Mouse (Mus musculus): Measurements from ENCODE around the gene Fkbpl. TPM values are rescaled to one million over a fixed set of nuclear protein-coding genes. Genes with fewer than 3 reads are reported as not detected.

The Fkbpl gene
- polyA plus RNA-seq, 1 experiment from 2014 or later: 8.8 TPM

DNA sequence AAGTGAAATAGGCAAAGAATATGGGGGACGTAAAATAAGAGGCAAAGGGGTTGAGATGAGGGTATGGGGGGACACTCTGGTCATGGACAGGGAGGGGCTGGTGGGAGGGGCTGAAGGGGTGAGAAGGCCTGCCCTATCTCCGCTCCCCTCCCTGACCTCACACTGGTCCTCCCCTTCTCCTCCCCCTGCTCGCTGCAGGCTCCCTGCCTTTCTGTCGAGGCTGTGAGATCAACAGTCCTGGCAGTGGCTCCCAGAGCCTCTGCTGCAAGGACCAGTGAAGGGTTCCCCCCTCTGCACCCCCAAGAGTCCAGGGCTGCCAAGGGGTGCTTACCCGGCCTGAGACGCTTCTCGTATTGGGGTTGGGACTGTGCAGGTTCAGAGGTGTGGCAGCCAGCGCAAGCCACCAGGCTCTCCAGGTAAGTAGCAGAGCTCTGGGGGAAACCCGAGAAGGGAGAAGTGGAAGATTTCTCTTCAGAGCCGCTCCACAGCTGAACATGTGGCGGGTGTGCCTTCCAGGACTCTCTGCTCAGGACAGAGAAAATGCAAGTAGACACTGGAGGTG lies 15.8 kb downstream of the Fkbpl start:
- Histone ChIP-seq H3K9ac (ENCODE audit: low read depth, low read length) (no peak overlapping the region), H3K4me3 (ENCODE audit: low read depth, low read length) (peak overlapping the region; percentile 18), H3K27ac (ENCODE audit: low read depth, low read length) (no peak overlapping the region), H3K4me2 (replicated peaks; ENCODE audit: low read depth) (peak overlapping the region; percentile 50), H3K9me3 (ENCODE audit: control insufficient read depth) (no peaks in the 10 kb centered on the region), H3K36me3 (ENCODE audit: control insufficient read depth, insufficient read depth) (no peaks in the 10 kb centered on the region), H3K27me3 (replicated peaks; ENCODE audit: control insufficient read depth, insufficient read depth, low read length) (peaks cover 7% of the 10 kb centered on the region; the same call in 1 of the 2 replicates), H3K4me1 (replicated peaks; ENCODE audit: control insufficient read depth, insufficient read depth, low read length) (peaks cover 12% of the 10 kb centered on the region)
- WGBS: 29% methylated on average over 10 of the region's 11 CpGs
- TF ChIP-seq CTCF (IDR thresholded peaks at IDR 0.05; ENCODE audit: low read depth): no peak
- no peak for ATAC-seq

DNA sequence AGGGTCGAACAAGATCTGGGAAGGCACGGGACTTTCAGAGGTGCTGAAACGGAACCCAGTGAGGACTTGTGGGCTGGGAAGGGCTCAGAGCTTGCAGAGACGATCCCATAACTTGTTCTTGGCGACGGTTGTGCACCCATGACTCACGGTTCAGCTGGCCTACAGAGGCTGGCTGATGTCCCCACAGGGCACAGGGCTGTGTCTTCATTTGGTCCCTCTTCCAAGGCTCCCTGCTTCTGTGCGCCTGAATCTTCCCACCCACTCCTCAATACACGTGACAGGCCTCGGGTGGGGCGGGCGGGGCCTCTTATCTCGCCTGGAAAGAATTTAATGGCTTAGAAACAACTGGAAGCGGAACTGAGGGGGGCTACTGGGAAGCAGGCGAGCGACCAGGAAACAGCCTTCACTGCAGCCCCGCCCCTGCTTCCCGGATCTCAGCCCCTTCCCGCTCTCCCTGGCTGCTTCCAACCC lies 16.6 kb downstream of the Fkbpl start:
- H3K9me3 ChIP-seq (ENCODE audit: control insufficient read depth): no peaks in the 10 kb centered on the region
- H3K4me3 ChIP-seq (ENCODE audit: low read depth, low read length): peak overlapping the region; percentile 18
- TF ChIP-seq CTCF (IDR thresholded peaks at IDR 0.05; ENCODE audit: low read depth): no peak
- H3K9ac ChIP-seq (ENCODE audit: low read depth, low read length): peak overlapping the region; percentile 23
- 4% methylated on average over 19 of the region's 19 CpGs for WGBS
- H3K4me1 ChIP-seq (replicated peaks; ENCODE audit: control insufficient read depth, insufficient read depth, low read length): peaks cover 9% of the 10 kb centered on the region
- H3K27ac ChIP-seq (ENCODE audit: low read depth, low read length): peak overlapping the region; percentile 8; the same call in 1 of the 2 replicates
- H3K4me2 ChIP-seq (replicated peaks; ENCODE audit: low read depth): peak overlapping the region; percentile 50
- no peaks in the 10 kb centered on the region for H3K36me3 ChIP-seq (ENCODE audit: control insufficient read depth, insufficient read depth)
- ATAC-seq: no peak
- H3K27me3 ChIP-seq (replicated peaks; ENCODE audit: control insufficient read depth, insufficient read depth, low read length): peaks cover 7% of the 10 kb centered on the region; the same call in 1 of the 2 replicates

DNA sequence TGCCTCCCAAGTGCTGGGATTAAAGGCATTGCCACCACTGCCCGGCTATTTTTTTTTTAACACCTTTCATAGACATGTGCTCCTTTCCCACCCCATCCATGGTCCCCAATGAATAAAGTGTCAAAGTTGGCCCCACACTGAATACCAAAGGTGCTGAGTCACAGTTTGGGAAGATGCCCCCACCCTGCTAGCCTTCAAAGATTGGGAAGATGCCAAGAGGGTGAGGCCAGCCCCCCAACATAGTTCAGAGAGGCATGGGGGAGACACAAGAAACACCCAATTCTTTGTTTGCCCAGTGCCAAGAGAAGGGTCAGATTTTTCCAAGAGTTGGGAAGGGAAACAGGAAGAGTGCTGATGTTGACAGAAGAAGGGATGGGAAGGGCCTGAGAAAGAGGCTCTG lies 17.9 kb downstream of the Fkbpl start:
- ATAC-seq: no peak
- H3K4me1 ChIP-seq (replicated peaks; ENCODE audit: control insufficient read depth, insufficient read depth, low read length): peaks cover 5% of the 10 kb centered on the region
- no peaks in the 10 kb centered on the region for H3K9me3 ChIP-seq (ENCODE audit: control insufficient read depth)
- no peak overlapping the region for H3K4me3 ChIP-seq (ENCODE audit: low read depth, low read length)
- no peak overlapping the region for H3K9ac ChIP-seq (ENCODE audit: low read depth, low read length)
- H3K27me3 ChIP-seq (replicated peaks; ENCODE audit: control insufficient read depth, insufficient read depth, low read length): peaks cover 7% of the 10 kb centered on the region; the same call in 1 of the 2 replicates
- TF ChIP-seq CTCF (IDR thresholded peaks at IDR 0.05; ENCODE audit: low read depth): no peak
- 93% methylated on average over 1 of the region's 1 CpGs for WGBS
- no peak overlapping the region for H3K27ac ChIP-seq (ENCODE audit: low read depth, low read length)
- no peak overlapping the region for H3K4me2 ChIP-seq (replicated peaks; ENCODE audit: low read depth)
- no peaks in the 10 kb centered on the region for H3K36me3 ChIP-seq (ENCODE audit: control insufficient read depth, insufficient read depth)

DNA sequence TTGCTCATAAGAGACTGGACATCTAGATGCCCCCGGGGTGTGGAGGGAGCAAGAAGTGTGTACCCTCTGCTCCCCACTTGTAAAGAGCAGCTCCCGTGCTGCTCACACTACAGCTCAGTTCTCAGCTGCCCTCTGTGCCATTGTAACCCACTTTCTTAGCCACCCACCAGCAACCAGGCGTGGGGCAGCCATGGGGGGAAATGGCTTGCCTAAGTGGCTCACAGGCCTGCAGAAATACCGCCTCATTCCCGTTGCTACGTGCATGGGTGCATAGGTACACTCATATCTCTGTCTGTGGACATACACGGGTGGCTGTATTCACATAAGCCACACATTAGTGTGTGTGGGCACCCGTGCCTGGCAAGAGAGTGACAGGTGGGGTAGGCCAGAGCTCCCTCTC lies 18.4 kb downstream of the Fkbpl start:
- Histone ChIP-seq H3K9me3 (ENCODE audit: control insufficient read depth) (no peaks in the 10 kb centered on the region), H3K36me3 (ENCODE audit: control insufficient read depth, insufficient read depth) (no peaks in the 10 kb centered on the region), H3K4me1 (replicated peaks; ENCODE audit: control insufficient read depth, insufficient read depth, low read length) (peaks cover 5% of the 10 kb centered on the region), H3K27ac (ENCODE audit: low read depth, low read length) (no peak overlapping the region), H3K4me2 (replicated peaks; ENCODE audit: low read depth) (no peak overlapping the region), H3K27me3 (replicated peaks; ENCODE audit: control insufficient read depth, insufficient read depth, low read length) (peaks cover 7% of the 10 kb centered on the region; the same call in 1 of the 2 replicates), H3K4me3 (ENCODE audit: low read depth, low read length) (no peak overlapping the region), H3K9ac (ENCODE audit: low read depth, low read length) (no peak overlapping the region)
- ATAC-seq: no peak
- TF ChIP-seq CTCF (IDR thresholded peaks at IDR 0.05; ENCODE audit: low read depth): no peak
- 87% methylated on average over 8 of the region's 8 CpGs for WGBS

DNA sequence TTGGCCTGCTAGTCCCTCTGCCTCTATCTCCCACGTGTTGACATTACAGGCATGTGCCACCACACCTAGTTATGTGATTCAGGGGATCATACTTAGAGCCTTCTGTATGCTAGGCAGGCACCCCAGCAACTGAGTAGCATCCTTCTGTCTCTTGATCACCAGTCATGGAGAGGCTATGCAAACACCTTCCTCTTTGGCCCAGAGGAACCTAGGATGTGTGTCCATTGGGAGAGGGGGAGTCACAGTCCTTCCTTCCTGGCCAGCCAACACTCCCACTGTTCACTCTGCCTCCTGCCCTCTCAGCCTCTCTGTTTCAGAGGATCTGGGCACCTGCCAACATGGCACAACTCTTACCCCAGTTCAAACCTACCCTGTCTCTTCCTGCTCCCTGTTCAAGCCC lies 19.0 kb downstream of the Fkbpl start:
- Histone ChIP-seq H3K27me3 (replicated peaks; ENCODE audit: control insufficient read depth, insufficient read depth, low read length) (peaks cover 7% of the 10 kb centered on the region; the same call in 1 of the 2 replicates), H3K4me2 (replicated peaks; ENCODE audit: low read depth) (no peak overlapping the region), H3K4me3 (ENCODE audit: low read depth, low read length) (no peak overlapping the region), H3K9ac (ENCODE audit: low read depth, low read length) (no peak overlapping the region), H3K9me3 (ENCODE audit: control insufficient read depth) (no peaks in the 10 kb centered on the region), H3K4me1 (replicated peaks; ENCODE audit: control insufficient read depth, insufficient read depth, low read length) (peaks cover 5% of the 10 kb centered on the region), H3K36me3 (ENCODE audit: control insufficient read depth, insufficient read depth) (no peaks in the 10 kb centered on the region), H3K27ac (ENCODE audit: low read depth, low read length) (no peak overlapping the region)
- no peak for TF ChIP-seq CTCF (IDR thresholded peaks at IDR 0.05; ENCODE audit: low read depth)
- ATAC-seq: no peak
- 45% methylated on average over 1 of the region's 1 CpGs for WGBS

DNA sequence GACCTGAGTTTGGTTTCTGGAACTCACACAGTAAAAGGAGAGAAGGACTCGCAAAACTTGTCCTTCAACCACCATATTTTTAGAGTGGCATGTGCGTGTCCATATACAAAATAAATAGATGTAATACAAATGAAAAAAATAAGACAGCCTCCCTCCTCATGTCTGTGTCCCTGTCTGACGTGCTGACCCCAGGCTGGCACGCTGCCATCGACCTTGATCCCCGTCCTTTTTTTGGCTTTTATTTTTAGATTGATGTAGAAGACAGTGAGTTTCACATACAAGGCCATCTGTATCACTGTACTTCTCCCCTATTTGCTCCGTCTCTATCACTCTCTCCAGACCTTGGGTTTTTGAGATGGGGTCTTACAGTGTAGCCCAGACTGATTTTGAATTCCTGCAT lies 19.9 kb downstream of the Fkbpl start:
- no peak for ATAC-seq
- no peak for TF ChIP-seq CTCF (IDR thresholded peaks at IDR 0.05; ENCODE audit: low read depth)
- no peak overlapping the region for H3K27ac ChIP-seq (ENCODE audit: low read depth, low read length)
- 74% methylated on average over 7 of the region's 7 CpGs for WGBS
- no peaks in the 10 kb centered on the region for H3K36me3 ChIP-seq (ENCODE audit: control insufficient read depth, insufficient read depth)
- no peaks in the 10 kb centered on the region for H3K9me3 ChIP-seq (ENCODE audit: control insufficient read depth)
- no peak overlapping the region for H3K4me3 ChIP-seq (ENCODE audit: low read depth, low read length)
- no peak overlapping the region for H3K9ac ChIP-seq (ENCODE audit: low read depth, low read length)
- no peak overlapping the region for H3K4me2 ChIP-seq (replicated peaks; ENCODE audit: low read depth)
- no peaks in the 10 kb centered on the region for H3K27me3 ChIP-seq (replicated peaks; ENCODE audit: control insufficient read depth, insufficient read depth, low read length)
- H3K4me1 ChIP-seq (replicated peaks; ENCODE audit: control insufficient read depth, insufficient read depth, low read length): peaks cover 5% of the 10 kb centered on the region
